Mouse (Mus musculus) cerebellum, adult (tissue): ENCODE data around the gene Arl15.

ENCODE experiments used
- ATAC-seq: cut with Nextera tagmentation; 2 replicates; pipeline ENCODE4 v1.9.2; 2017; ENCODE audit warnings: mild to moderate bottlenecking, moderate library complexity, mixed read lengths; ENCODE audit not compliant: insufficient number of reproducible peaks, low FRiP score, low TSS enrichment

Arl15 gene

DNA sequence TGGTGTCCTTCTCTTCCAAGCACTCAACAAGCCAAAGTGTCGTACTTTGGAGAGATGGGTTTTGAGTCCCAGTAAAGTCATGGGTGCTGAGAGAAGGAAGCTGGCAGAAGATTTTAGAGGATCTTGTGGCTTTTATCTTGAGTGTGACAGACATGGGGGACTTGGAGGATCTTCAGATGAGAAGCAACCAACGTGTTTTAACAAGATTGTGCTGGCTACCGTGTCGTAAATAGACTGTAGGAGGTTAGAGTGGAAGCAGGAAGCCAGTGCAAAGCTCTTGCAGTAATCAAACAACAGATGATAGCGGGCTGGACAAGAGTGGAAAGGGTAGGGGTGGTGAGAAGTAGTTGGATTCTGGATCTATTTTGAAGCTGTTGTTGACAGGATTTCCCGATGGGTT, 109.0 kb downstream of the Arl15 start:
- no peak for ATAC-seq

DNA sequence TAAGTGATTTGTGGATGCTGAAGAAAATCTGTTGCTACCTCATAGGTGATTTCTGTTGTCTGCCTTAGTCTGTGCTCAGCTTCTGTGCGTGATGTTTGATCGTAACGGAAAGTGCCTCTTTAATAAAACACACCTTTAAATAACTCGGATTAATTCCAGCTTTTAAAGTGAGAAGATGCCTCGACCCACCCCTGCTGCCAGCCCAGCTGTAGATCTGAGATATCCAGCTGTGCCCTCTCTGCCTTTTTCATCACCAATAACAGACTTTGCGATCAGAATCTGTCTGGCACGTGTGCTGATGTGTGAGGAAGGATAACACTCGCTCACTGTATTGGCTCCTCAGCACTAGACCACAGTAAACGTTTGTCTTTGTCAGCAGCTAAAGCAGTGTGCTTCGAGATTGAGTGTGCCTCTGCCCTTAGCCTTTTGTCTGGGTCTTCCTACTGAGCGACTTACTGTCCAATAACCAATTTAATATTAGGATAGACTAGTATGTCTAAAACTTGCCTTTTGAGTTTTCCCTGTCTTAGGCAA, 117.7 kb downstream of the Arl15 start:
- no peak for ATAC-seq

DNA sequence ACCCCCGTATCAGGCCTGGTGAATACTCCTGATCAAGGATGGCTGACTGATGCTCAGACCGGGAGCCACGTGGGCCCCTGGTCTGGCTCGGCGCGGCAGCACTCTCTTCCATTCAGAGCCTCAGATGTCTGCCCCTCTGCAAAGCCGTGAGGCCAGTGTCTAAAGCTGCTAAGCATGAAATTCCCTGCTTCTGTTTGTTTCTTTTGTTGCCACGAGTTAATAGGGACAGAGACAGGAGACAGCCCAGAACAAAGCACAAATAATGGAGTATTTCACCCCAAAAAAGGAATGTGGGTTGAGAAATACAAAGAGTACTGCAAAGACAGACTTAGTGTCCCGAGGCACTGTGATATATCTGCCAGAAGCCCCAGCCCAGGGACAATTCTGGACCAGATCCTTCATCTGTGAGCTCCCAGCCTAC, 120.3 kb downstream of the Arl15 start:
- ATAC-seq: no peak

DNA sequence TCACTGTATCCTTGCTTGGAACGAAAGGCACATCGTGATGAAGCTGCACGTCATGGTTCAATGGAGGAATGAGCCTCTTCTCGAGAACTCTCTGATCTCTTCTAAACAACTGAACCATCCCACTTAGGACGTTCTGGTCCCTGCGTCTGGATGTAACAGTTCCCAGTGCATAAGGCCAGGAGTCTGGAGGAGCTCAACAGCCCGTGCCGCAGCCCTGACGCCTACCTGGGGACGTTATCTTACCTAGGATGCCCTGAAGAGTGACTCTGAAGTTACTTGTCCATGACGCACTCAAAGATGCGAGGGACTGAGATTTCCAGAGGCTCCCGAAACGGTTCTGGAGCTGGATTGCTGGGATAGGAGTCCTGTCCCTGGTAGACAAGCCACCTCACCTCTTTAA, 121.4 kb downstream of the Arl15 start:
- ATAC-seq: no peak

DNA sequence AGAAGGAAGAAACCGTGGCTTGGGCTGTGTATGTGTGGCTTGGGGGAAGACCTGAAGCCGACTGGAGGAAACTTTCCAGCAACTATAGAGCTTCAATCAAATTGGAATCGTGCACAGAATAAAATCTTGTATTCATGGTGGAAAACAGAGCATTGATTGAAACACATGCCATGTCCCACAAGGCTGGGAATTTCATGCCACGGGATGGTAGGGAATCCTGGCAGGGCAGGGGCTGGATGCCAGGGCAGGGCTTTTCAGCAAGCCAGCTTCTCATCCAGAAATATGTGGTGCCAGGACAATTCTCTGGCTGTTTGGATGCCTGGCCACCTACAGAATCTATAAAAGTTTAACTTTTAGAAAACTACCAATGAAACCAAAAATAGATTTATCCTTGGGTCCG, 122.5 kb downstream of the Arl15 start:
- ATAC-seq: no peak

DNA sequence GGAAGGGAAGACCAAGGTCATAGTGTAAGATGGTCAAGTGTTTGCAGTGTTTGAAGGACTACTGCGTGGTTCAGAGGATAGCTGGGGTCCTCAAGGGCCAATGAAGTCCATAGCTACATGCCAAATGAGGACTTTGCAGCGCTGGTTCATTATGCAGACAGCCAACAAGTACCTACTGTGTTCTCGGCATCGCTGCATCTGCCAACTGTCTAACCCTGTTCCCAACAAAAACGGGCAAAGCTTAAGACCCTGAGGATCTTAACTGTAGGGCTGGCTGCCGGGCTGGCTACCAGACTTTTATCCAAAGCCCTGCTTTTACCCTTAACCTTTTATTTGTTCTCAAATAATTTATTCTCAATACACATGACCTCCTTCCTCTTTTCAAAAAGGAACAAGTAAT, 123.1 kb downstream of the Arl15 start:
- ATAC-seq: no peak

DNA sequence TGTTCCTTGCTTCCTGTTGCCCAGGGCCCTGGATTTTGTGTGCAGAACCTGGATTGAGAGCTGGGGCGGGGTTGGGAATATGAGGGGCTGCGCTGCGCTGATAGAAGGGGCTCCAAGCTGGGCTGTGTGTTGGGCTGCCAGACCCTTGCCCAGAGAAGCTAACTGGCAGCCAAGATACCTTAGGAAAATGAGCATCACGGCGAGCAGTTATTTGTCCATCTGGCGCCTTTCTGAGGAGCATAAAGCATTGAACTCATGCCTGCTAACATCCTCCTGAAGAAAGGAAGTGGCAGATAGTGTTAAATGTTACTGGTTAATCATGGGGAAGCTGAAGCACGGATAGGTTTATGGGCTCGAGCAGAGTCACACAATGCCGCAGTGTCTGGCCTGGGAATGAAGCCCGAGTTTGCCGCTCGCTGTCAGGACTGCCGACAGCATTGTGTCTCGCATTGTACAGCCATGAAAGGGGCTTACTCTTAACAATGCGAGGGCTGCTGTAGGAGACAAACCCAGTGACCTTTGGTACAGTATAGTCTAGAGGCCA, 123.6 kb downstream of the Arl15 start:
- ATAC-seq: 0 out of 2 replicates have a peak, but pooled peaks have one; percentile 57

DNA sequence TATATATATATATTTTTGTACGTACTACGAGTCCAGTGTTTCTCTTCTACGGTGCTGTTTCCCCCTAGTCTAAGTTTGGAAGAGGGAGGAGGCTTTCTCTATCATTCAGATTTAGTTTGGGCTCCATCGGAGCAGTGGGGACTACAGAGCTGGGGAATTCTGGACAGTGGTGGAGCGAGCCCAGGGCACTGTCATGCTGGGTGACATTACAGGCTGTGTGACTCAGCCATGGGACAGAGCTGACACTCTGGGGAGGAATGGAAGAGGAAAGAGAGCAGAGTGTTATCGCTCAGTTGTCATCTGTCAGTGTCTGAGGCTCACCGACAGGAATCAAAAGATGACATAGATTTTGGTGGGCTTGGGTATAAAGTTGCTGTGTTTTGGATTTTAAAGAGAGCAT, 124.4 kb downstream of the Arl15 start:
- ATAC-seq: no peak

DNA sequence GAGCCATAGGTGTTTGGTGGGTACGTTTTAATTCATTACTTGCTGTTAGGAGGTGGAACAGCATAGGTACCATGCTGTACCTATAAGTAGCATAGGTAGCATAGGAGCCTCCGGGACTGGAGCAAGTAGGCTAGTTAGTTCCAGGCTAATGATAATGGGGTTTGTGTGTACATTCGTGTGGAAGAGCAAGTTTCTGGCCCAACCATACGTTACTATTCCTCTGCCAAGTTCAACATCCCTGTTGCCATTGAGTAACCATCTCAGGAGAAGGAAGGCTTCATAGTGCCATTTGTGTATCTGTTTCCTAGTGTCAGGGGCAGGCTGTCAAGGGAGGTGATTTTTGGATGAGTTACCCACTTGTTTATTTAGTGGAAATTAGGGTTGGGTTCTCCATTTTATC, 141.4 kb downstream of the Arl15 start:
- no peak for ATAC-seq

DNA sequence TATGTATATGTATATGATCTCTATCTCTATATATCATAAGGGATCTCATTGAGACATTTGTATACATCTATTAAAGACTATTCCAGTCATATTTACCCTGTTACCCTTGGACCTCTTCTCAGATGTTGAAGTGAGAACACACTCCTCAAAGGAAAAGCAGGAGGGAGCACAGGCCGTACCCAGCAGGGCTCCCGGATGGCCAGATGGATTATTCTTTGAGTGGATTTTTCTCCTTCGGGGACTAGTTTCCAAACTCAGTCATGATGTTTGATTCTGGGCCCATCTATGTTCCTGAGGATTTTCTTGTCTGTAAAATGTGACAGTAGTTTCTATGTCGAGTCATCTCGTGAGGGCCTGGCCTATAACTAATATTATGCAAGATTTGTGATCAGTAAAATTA, 142.9 kb downstream of the Arl15 start:
- no peak for ATAC-seq

DNA sequence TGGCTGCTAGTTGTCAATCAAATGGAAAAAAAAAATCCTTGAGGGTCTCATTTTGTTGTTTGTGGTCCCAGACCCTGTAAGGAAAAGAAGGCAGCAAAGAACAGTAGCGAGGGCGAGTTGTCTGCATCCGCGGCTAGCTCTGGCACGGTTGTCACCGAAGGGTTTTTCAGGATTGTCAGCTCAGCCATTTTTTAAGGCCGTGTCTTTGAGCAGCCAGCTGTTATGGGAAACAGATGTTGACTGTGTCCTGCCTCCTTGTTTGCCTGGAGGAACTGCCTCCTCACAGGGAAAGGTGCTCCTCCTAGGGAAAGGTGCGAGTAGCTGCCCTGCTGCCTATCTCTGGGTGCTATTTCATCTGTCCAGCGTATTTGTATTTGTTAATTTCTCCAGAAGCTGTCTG, 144.3 kb downstream of the Arl15 start:
- ATAC-seq: no peak

DNA sequence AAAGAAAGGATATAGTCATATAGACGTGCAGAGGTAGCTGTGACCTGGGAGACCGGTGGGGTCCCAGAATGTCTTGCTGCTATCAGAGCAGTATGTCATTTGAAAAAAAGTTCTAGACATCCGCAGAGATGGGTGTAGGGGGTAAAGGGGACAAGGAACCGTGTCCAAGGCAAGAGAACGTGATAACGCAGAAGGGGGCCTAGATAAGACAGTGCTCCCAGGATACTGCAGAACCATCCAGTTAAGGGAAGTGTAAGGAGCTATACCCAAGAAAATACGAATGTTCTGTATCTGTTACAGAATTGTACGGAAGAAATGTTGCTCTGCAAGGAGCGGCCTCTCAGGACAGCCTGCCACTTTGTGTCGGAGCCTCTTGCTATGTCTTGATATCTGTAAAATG, 144.8 kb downstream of the Arl15 start:
- ATAC-seq: no peak

DNA sequence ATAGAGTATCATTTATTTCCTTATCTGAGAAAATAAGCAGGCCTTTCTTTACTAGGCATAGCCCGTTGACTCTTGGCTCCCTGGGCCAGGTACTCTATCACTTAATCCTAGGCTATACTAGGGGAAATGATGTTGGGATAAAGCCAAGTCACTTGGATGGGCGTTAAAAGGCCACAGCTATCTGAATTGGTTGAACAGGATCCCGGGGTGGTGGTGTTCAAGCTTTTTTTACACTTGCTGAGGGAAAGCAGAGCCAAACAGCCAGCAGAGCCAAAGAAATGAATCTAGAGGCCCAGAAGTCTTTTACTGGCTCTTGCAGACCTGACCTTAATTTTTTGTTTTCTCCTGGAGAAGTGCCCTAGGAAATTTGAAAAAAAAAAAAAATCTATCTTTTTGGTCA, 145.4 kb downstream of the Arl15 start:
- ATAC-seq: no peak

DNA sequence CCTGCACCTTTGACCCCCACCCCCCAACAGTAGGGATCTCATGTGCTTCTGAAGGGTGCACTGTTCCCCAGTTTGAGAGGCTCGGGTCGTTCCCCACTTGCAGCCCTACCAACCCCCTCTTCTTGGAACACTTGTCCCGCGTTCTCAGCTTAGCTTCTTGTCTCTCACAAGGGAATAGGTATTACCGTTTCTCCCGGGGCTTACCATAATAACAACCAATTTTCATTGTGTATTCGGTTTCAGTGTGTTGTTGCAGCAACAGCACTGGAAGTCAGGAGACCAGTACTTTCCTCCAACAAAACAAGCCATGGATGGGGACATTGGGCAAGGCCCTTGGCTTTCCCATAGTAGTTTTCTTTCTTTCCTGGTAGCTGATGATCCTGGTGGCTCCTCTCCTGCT, 145.8 kb downstream of the Arl15 start:
- ATAC-seq: no peak

DNA sequence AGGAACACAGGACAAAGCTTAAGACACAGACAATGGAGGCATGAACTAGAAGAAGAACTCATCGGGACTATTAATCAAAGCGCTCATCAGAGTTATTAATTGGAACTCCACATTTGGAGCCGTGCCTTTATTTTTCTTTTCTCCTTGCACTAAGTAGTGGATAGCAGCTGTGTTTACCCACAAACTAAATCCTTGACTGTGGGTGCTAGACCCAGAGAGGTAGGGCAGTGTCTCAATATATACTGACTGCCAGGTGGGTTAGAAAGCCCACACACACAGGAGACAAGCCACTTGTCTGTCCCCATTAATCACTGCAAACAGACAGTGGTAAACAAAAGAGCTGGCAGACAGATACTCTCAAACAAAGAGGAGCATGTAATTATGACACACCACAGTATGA, 147.6 kb downstream of the Arl15 start:
- no peak for ATAC-seq

DNA sequence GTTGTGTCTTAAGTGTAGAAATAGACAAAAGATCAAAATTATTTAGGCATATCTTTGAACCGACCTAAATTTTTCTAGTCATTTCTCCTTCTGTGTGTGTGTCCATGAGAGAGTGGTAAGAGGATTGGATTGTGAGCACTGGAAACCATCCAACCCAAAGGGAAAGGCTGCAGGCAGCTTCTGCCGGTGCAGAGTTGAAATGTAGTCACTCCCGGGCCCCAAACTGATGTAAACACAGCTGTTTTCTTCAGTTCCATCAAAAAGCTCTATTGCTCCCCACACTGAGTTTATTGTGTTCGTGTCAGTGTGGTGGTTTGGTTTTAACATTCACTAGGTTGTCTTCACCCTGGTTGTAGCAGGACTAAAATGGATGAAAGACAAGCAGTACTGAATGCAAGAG, 153.2 kb downstream of the Arl15 start:
- ATAC-seq: no peak

DNA sequence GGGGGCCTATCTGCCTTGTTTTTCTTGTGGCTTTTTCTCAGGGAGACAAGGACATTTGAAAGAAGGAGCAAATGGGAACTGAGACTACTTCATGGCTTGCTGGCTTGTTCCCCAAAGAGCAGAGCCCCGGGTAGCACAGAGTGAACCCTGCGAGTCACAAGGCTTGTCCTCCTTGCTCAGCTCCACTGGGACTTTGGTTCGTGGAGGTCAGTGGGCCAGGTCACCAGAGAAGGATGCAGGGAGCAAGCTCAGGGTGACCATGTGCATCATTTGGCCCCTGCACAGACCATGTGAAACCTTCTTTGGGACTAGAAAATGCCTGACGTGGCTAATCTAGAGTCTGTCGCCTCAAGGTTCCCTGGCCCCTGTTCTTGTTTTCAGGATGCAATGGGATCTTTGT, 155.4 kb downstream of the Arl15 start:
- ATAC-seq: no peak

DNA sequence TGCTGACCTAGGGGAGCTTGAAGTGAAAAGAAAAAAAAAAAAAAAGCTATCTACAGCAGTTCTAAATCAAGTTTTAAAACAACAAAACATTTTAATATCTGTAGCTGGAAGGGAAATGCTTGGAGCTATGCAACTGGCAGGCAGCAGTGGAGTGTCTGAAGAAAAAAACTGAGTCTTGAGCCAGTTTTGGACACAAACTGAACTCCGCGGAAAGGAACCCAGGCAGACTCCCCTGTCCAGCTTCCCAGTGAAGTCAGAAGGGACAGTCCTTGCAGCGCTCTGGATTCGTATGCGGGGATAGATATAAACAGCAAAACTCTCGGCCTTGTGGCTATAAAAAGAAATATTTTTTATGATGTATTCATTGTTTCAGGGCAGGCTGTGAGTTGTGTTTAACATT, 155.8 kb downstream of the Arl15 start:
- no peak for ATAC-seq

DNA sequence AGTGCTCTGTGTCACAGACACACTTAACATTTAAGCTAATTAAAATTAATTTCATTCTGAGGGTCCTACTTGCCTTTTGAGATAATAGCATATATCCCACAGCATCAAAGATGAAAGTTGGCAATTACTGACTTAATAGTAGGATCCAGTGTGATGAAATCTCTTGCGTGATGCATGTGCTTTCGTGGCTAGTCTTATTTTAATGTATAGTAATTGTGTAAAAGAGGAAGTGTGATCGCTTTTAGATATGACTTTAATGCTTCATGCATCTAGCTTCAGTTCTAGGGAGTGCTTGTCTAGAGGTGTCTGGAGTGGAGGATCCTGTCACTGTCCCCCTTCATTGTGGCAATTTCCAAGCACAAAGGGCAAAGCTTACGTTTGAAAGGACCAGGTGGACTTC, 163.1 kb downstream of the Arl15 start:
- ATAC-seq: no peak

DNA sequence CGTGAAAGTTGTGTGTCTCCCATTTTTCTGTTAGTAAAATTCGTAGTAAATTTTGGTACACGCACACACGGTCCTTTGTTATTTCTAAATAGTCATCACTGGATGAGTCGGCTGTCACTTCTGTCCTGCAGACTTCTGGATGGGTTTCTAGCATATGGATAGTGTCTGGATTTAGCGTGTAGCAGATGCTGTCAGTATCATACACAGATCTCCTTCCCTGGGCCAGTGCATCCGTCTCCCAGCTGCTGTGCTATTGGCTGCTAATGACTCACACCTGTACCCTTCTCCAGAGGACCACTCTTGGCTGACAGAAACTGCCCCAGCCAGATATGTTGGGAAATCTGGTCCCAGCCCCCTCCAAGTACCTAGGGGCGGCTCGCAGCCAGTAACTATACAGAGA, 170.6 kb downstream of the Arl15 start:
- ATAC-seq: no peak

DNA sequence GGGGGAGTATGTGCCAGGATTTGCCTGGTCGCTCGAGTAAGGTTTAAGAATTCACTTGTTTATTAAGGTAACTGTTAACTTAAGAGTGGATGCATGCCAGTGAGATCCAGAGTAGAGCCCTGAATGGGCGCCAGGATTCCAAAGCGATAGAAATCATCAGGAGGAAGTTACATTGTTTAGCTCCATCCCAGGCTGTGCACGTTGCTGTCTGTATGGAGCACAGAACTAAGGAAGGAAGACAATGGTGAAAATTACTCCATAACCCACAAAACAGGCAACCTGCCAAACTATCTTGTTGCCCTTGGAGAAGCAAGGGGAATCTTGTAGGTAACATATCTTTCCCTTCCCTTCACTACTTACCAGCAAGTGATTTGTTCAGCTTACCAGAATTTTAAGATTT, 176.4 kb downstream of the Arl15 start:
- no peak for ATAC-seq

DNA sequence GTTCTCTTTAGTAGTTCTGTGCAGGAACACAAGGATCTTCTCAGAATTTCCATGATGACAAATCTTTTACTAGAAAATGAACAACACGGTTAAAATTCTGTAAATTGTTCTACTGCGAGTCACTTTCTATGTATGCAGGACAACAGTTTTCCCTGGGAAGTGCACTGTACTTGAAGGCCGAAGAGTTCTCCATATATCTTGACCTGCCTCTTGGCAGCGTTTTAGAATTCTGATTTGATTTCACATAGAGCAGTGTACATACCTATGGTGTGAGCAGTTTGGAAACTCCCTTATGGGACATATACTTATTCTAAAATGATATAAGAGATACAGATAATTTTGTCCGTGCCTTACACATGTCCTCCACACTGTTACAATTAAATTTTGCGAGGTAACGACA, 178.1 kb downstream of the Arl15 start:
- ATAC-seq: no peak

DNA sequence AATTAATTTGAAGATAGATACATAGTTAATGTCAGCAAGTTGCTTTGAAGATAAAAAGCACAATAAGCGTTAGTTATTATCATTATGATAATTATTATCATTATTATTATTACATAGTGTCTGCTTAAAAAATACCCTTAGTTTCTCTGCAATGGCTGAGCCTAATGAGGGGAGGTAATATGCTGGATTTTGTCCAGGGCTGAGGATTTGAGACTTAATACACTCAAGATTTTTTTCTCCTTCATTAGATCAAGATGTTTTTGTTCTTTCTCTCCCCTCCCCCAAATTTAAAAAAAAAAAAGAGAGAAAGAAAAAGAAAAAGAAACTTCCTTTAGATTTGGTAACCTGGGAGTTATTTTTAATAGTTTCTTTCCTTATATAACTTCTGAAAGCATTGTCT, 180.6 kb downstream of the Arl15 start:
- no peak for ATAC-seq
